Mouse (Mus musculus) myocyte (in vitro differentiated cells): Measurements from ENCODE around the gene Dennd1b.

Source experiments
- POLR2A ChIP-seq: IDR thresholded peaks from one replicate; pipeline ENCODE4 v1.6.1; 2011; ENCODE audit warnings: low read depth, mild to moderate bottlenecking, control low read depth, moderate library complexity; ENCODE audit not compliant: insufficient read length
- USF1 ChIP-seq: IDR thresholded peaks from one replicate; pipeline ENCODE4 v1.6.1; 2011; ENCODE audit warnings: low read depth, mild to moderate bottlenecking, control low read depth, moderate library complexity

DNA sequence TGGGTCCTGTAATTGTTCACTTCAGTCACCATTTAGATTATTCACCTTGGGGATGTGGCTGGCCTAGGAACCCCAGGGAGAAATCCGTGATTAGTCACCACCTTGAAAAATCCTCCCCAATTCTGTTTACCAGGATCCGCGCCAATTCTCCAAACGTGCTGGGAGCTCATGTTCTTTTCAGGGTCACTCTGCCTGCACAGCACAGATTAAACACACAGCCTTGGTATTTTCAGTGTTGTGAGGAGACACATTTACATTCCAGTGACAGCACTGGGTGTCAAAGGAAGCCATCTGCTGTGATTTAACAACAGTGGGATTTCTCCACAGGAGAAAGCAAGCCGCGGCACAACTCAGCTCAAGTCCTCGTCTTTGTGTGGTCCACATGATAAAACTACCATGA is 246.6 kb downstream of the Dennd1b start:
- no peak for TF ChIP-seq POLR2A
- no peak for TF ChIP-seq USF1
